Mouse (Mus musculus) liver, postnatal 0 days (tissue): ENCODE measurements around the gene Spen.
A peak's percentile ranks its signal among the peaks of the same experiment; 100 is the strongest.

Experiments
- CTCF ChIP-seq: sonication (generic); IDR thresholded peaks from 2 replicates; pipeline ENCODE4 v1.5.1; 2016; ENCODE audit warnings: antibody characterized with exemption, low read depth
- EP300 ChIP-seq: IDR thresholded peaks from 2 replicates; pipeline ENCODE4 v1.6.1; 2016; ENCODE audit warnings: antibody characterized with exemption, low read depth, mild to moderate bottlenecking

DNA sequence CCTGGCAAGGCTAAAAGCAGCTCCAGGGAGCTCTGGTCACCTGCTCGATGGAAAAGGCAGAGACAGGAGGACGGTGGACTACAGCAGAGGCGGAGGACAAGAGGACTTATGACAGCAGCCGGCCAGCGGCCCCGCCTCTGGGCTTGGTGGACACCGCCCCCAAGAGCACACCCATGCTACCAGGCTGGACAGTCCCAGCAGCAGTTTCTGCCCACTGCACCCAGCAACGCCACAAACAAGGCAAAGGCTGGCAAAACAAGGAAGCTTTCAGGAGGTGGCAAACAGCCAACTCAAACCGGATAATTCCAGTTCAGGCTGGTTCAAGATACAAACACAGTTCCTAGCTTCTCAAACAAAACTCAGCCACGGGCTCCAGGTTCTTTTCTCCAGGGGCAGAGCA lies 32.0 kb downstream of the Spen start:
- no peak; the same call in 1 of the 2 replicates for TF ChIP-seq EP300
- 0 out of 2 replicates have a peak, but pooled peaks have one; percentile 20 for TF ChIP-seq CTCF
